Mouse (Mus musculus) myocyte (in vitro differentiated cells): ENCODE data around the gene Npm1.

Experiments used
- CEBPB ChIP-seq: IDR thresholded peaks from 2 replicates; pipeline ENCODE4 v1.6.1; 2011; ENCODE audit warnings: mild to moderate bottlenecking, moderate library complexity; ENCODE audit not compliant: poor library complexity, insufficient read depth, severe bottlenecking
- E2F4 ChIP-seq: IDR thresholded peaks from one replicate; pipeline ENCODE4 v1.6.1; 2011; ENCODE audit warnings: mild to moderate bottlenecking, control low read depth, moderate library complexity; ENCODE audit not compliant: insufficient read depth
- MAX ChIP-seq: IDR thresholded peaks from one replicate; pipeline ENCODE4 v1.6.1; 2011; ENCODE audit warnings: low read depth, mild to moderate bottlenecking, control low read depth
- MYOG ChIP-seq, 3 experiments: IDR thresholded peaks; one replicate each; pipeline ENCODE4 v1.6.1; 2011; ENCODE audit warnings: control low read depth in 2 of 3, low read depth in 2 of 3, mild to moderate bottlenecking in 2 of 3; ENCODE audit not compliant: insufficient read length in 2 of 3, control insufficient read depth in 1 of 3, insufficient read depth in 1 of 3
- POLR2A ChIP-seq: IDR thresholded peaks from one replicate; pipeline ENCODE4 v1.6.1; 2011; ENCODE audit warnings: low read depth, mild to moderate bottlenecking, control low read depth, moderate library complexity; ENCODE audit not compliant: insufficient read length
- REST ChIP-seq: IDR thresholded peaks from one replicate; pipeline ENCODE4 v1.6.1; 2011; ENCODE audit warnings: mild to moderate bottlenecking, control low read depth, moderate library complexity; ENCODE audit not compliant: insufficient read depth, insufficient read length
- TCF3 ChIP-seq: IDR thresholded peaks from one replicate; pipeline ENCODE4 v1.6.1; 2011; ENCODE audit warnings: low read depth, control low read depth; ENCODE audit not compliant: insufficient read length
- USF1 ChIP-seq: IDR thresholded peaks from one replicate; pipeline ENCODE4 v1.6.1; 2011; ENCODE audit warnings: low read depth, mild to moderate bottlenecking, control low read depth, moderate library complexity

GRCm38 (mm10) chr11:33145201-33146142 lies 17.5 kb downstream of the Npm1 start:
- TF ChIP-seq MAX (no peak), REST (no peak), POLR2A (no peak), USF1 (no peak), TCF3 (no peak), E2F4 (no peak), CEBPB (no peak), MYOG (IDR thresholded peaks at IDR 0.05; ENCODE audit: control insufficient read depth in 1 of 3, insufficient read depth in 1 of 3, insufficient read length in 2 of 3, low read depth in 2 of 3) (no peak)
